Mouse (Mus musculus): ENCODE measurements at regions not wholly inside any gene's neighbourhood (a gene's known extent, or its start where the extent isn't known, plus 50 kb on each side); places are given as distances from the start of the nearest gene placed in this dataset.
A peak's percentile ranks its signal among the peaks of the same experiment; 100 is the strongest.

DNA sequence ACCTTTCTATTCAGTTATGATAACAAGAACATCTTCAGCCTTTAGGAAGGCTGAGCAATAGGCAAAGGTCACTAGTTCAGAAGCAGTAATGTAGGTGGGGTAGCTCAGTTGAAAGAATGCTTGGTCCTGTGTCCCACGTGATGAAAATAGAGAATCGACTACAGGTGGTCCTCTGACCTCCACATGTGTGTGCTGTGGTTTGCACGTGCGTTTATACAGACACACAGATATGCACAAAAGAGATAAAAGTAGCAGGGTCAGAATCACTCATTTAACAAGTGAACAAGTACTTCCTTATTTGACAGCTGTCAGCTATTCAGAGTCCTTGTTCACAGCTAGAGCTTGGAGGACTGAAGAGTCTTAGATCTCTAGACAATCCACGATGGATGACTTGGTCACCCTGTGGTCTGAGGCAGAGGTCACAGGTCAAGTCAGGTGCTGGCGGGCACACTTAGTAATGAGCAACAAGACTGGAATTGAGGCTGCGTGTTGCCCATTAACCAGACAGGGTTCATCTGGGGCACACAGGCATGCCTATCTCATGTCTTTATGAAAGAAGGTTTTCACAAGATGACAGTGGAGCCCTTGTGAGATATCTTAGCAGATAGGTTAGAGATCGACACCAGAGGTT lies 375.8 kb upstream of the Cdh6 start:
- Histone ChIP-seq H3K27me3 (ENCODE audit: control insufficient read depth, insufficient read depth, low read length) (no peaks in the 10 kb centered on the region), H3K9ac (replicated peaks; ENCODE audit: low read length) (no peak overlapping the region), H3K4me1 (ENCODE audit: control insufficient read depth, insufficient read depth, low read length) (no peaks in the 10 kb centered on the region), H3K27ac (replicated peaks; ENCODE audit: low read depth, low read length) (no peak overlapping the region), H3K36me3 (ENCODE audit: control insufficient read depth, insufficient read depth, low read length) (no peaks in the 10 kb centered on the region), H3K4me3 (replicated peaks; ENCODE audit: low read depth, low read length) (no peak overlapping the region), H3K4me2 (ENCODE audit: low read length) (no peak overlapping the region), H3K9me3 (ENCODE audit: control insufficient read depth, low read length) (no peaks in the 10 kb centered on the region)
- DNase-seq (no peak), ATAC-seq (ENCODE audit: low FRiP score, low TSS enrichment) (no peak)
- 69% methylated on average over 8 of the region's 8 CpGs for WGBS

DNA sequence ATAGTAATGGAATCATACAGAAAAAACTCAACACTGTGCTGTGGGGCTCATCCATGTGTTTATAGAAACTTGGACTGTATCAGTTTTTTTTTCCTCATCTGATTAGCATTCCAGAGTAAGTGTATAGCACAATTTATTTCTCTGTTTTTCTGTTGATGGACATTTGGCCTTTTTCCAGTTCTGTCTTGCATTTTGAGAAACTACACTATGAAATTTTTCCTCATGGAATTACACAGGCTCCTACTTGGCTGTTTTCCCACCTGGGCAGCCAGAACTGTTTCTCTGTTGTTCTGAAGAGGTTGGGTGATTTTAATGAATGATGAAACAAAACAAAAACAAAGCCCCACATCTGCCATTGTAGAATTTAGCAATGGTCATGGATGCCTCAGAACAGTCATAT lies 366.6 kb upstream of the Cdh6 start:
- no peak overlapping the region for H3K9ac ChIP-seq (replicated peaks; ENCODE audit: low read length)
- H3K36me3 ChIP-seq (ENCODE audit: control insufficient read depth, insufficient read depth, low read length): no peaks in the 10 kb centered on the region
- DNase-seq (peak; percentile 22), ATAC-seq (ENCODE audit: low FRiP score, low TSS enrichment) (no peak)
- H3K27me3 ChIP-seq (ENCODE audit: control insufficient read depth, insufficient read depth, low read length): no peaks in the 10 kb centered on the region
- H3K4me2 ChIP-seq (ENCODE audit: low read length): no peak overlapping the region
- no peak overlapping the region for H3K27ac ChIP-seq (replicated peaks; ENCODE audit: low read depth, low read length)
- no peak overlapping the region for H3K4me3 ChIP-seq (replicated peaks; ENCODE audit: low read depth, low read length)
- no peaks in the 10 kb centered on the region for H3K9me3 ChIP-seq (ENCODE audit: control insufficient read depth, low read length)
- H3K4me1 ChIP-seq (ENCODE audit: control insufficient read depth, insufficient read depth, low read length): no peaks in the 10 kb centered on the region

DNA sequence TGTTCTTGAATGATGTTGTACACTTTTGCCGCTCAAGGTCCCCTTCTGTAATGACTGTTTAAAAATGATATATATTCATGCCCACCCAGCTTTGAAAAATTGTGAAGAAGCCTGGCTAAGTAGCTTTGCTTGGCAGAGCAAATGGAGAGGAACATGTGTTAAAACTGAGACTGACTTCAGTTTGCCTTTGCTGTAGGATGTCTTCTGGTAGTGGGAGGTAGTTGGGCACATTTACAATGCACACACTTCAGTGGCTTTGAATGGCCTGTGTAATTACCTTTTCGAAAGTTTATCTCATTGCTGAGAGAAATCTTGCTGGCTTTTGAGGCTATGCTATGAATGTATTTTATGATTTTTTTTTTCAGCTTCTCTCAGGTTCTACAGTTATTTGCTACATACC lies 360.5 kb upstream of the Cdh6 start:
- no peaks in the 10 kb centered on the region for H3K27me3 ChIP-seq (ENCODE audit: control insufficient read depth, insufficient read depth, low read length)
- no peak overlapping the region for H3K27ac ChIP-seq (replicated peaks; ENCODE audit: low read depth, low read length)
- H3K4me3 ChIP-seq (replicated peaks; ENCODE audit: low read depth, low read length): no peak overlapping the region
- ATAC-seq (ENCODE audit: low FRiP score, low TSS enrichment): no peak
- no peak overlapping the region for H3K4me2 ChIP-seq (ENCODE audit: low read length)
- no peaks in the 10 kb centered on the region for H3K4me1 ChIP-seq (ENCODE audit: control insufficient read depth, insufficient read depth, low read length)
- H3K36me3 ChIP-seq (ENCODE audit: control insufficient read depth, insufficient read depth, low read length): no peaks in the 10 kb centered on the region
- no peak for DNase-seq
- 67% methylated on average over 2 of the region's 2 CpGs for WGBS
- H3K9me3 ChIP-seq (ENCODE audit: control insufficient read depth, low read length): no peaks in the 10 kb centered on the region
- no peak overlapping the region for H3K9ac ChIP-seq (replicated peaks; ENCODE audit: low read length)

DNA sequence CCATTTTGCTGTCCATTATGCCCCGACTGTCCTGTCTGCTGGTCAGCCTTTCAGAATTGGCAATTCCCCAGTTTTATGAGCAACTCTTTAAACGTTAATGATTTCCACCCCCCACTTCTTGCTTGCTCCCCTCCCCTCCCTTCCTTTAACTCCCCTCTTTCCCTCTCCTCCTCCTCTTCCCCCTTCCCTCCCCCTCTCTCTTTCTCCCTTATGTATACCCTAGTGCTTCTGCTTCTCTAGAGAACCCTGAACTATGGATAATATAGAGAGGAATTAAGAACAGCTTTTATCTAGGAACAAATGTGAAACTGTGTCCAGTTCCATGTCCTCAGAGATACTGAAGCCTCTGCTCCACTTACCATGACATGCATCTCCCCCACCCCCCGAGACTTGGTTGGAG lies 356.5 kb upstream of the Cdh6 start:
- H3K36me3 ChIP-seq (ENCODE audit: control insufficient read depth, insufficient read depth, low read length): no peaks in the 10 kb centered on the region
- H3K4me3 ChIP-seq (replicated peaks; ENCODE audit: low read depth, low read length): no peak overlapping the region
- no peak for DNase-seq
- no peak overlapping the region for H3K4me2 ChIP-seq (ENCODE audit: low read length)
- no peak overlapping the region for H3K9ac ChIP-seq (replicated peaks; ENCODE audit: low read length)
- no peaks in the 10 kb centered on the region for H3K4me1 ChIP-seq (ENCODE audit: control insufficient read depth, insufficient read depth, low read length)
- 71% methylated on average over 3 of the region's 3 CpGs for WGBS
- H3K27ac ChIP-seq (replicated peaks; ENCODE audit: low read depth, low read length): no peak overlapping the region
- H3K27me3 ChIP-seq (ENCODE audit: control insufficient read depth, insufficient read depth, low read length): no peaks in the 10 kb centered on the region
- ATAC-seq (ENCODE audit: low FRiP score, low TSS enrichment): no peak
- H3K9me3 ChIP-seq (ENCODE audit: control insufficient read depth, low read length): no peaks in the 10 kb centered on the region

DNA sequence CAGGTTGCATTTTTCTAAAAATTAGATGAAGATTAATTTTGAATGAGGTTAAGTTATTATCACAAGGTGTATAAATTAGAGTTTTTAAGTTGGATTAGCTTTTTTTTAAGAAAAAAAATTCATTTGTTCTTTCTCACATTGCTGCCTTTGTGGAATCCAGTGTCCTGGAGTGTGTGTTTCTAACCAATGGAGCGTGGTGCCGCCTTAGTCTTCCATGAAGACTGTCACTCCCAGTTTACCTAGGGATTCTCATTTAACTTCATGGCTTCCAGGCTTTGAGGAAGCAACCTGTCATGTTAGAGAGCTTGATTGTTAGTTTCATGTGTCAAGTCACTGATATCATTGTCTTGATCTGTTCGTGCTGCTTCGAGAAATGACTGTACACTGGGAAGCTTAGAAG lies 355.6 kb upstream of the Cdh6 start:
- Histone ChIP-seq H3K27me3 (ENCODE audit: control insufficient read depth, insufficient read depth, low read length) (no peaks in the 10 kb centered on the region), H3K9me3 (ENCODE audit: control insufficient read depth, low read length) (no peaks in the 10 kb centered on the region), H3K4me2 (ENCODE audit: low read length) (no peak overlapping the region), H3K27ac (replicated peaks; ENCODE audit: low read depth, low read length) (no peak overlapping the region), H3K4me1 (ENCODE audit: control insufficient read depth, insufficient read depth, low read length) (no peaks in the 10 kb centered on the region), H3K4me3 (replicated peaks; ENCODE audit: low read depth, low read length) (no peak overlapping the region), H3K9ac (replicated peaks; ENCODE audit: low read length) (no peak overlapping the region), H3K36me3 (ENCODE audit: control insufficient read depth, insufficient read depth, low read length) (no peaks in the 10 kb centered on the region)
- 69% methylated on average over 4 of the region's 4 CpGs for WGBS
- DNase-seq (no peak), ATAC-seq (ENCODE audit: low FRiP score, low TSS enrichment) (no peak)

Measured in midbrain, embryonic 14.5 days (tissue).